Mouse (Mus musculus) frontal cortex, postnatal 14 days (tissue): ENCODE measurements around the gene Actl6b.

ENCODE experiments used
- DNase-seq, 2 experiments: peaks; one replicate each; pipeline ENCODE4 v3.0.0; 2022; ENCODE audit warnings: low spot score in 2 of 2

The Actl6b gene

GRCm38 (mm10) chr5:137553411-137553837, at the start of gene Actl6b:
Actl6b (plus strand) TSS chr5:137553517.
- peak; percentile 82 to 89 for DNase-seq

DNA sequence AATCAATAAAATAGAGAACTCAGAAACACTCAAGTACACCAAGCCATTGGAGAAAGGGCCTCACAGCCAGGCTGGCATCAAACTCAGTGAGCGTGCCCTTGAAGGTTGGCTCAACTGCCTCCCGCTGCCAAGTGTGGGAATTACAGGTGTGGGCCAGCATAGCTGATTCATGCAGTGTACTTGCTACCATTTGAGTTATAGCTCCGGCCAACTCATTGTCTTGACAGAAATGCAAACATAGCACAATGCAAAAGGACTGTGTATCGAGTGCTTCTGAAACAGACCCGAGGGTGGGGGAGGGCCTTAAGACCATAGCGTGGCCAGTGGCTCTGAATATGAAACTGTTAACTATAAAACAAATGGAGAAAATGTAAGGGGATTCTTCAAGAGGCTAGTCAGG, 49.3 kb upstream of the Actl6b start:
- DNase-seq: no peak

- peak in 1 of 2 experiments; percentile 70 for DNase-seq
These were observed 43.3 kb upstream of the Actl6b start for GRCm38 (mm10) chr5:137510014-137510501.

DNA sequence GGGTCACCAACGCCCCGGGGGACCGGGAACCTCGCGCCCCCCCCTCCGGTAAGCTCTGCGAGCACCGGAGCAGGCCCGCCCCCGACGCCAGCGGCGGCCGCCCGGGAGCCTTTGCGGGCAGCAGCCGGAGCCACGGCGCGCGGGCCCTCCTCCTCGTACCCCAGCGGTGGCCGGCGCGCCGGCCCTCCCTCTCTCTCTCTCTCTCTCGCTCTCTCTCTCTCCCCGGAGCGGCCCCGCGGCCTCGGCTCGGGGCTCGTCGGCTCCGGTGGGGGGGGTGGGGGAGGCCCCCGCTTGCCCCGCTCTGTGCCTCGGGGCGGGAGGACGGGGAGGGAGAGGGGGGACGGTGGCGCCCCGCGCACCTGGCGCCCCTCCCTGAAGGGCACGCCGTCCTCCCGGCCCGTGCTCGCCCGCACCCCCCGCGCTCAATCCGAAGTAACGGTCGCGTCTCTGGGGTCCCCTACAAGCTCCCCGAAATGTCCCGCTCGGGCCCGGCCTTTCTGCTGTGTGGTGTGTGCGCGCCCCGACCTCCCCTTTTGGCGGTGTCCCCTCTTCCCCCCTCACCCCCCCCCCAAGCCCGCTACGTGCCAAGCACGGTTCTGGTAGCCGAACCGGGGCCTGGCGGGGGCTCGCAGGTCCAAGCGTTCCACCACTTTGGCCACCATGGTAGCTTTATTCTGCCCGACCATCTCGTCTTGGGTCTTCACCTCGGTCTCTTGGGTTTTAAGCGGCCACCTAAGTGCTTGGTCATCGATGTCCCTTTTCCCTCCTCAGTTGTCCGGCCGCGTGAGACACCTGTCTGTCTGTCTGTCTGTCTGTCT, 42.5 kb upstream of the Actl6b start:
- peak in 1 of 2 experiments; percentile 6 for DNase-seq

- DNase-seq: no peak
These were observed 41.6 kb upstream of the Actl6b start for GRCm38 (mm10) chr5:137511706-137512105.

DNA sequence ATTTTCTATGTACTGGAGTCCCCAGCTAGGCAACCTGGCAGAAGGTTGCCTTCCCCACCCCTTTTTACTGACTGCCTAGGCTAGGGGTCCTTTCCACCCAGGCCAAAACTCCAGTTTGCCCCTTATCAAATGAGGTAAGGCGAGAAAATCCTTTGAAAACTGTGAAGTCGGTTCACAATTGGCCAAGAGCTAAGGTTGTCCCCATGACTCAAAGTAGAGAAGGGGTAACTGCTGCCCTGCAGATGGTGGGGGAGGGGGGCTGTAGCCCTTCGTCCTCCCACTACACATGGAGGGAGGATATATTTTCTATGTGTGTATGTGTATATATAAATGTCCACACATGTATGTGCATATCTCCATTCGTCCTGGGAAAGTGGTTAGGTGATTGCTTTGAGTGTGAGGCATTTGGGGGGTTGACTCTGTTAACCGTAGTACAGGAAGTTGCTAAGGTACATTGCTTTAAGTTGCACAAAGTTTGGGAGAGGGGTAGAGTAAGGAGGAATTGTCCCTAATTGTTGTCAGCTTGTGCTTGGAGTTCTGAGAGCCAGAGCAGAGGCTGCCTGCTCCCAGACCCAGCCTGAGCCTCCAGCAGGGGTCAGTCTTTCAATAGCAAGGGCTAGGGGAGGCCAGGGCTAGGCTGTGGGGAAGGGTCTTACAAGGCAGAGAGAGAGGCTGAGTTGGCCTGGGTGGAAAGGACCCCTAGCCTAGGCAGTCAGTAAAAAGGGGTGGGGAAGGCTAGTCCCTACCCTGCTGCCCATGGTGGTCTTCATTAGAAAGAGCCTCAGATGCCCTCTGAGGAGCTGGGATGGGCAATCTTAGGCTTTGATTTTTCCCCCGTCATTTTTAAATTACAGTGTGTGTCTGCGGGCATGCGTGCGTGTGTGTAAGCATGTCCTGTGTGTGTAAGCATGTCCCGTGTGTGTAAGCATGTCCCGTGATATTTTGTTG, 40.2 kb upstream of the Actl6b start:
- DNase-seq: no peak

DNA sequence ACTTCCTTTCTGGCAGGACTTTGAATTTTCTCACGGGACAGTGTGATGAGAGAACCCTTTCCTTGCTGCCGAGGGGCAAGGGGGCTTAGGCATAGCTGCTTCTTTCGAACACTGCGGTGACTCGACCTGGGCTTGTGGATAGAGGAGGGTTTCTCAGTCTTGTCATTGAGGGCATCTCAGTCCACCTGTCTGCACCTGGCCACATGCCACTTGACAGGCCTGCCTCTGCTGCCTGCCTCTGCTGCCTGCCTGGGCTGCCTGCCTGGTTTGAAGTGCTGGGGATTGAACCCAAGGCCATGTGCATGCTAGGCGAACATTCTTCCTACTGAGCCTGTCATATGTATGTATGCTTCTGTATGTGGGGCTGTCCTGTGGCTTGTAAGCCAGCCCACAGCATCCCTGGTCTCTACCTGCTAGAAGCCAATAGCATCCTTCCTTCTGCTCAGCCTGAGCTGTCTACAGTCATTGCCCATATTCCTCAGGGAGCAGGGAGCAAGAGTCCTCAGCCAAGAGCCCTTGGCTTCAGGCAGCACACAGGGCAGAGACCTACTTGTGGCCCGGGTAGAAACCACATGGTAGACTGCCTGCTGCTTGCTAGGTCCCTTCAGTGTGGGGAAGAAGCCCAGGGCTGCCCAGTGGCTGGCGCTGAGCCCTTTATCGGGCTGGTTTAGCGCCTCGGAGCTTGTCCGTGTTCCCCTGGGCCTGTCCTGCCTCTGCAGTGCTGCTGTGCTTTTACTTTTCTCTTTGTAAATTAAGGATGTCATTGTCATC, 39.2 kb upstream of the Actl6b start:
- peak in 1 of 2 experiments; percentile 6 for DNase-seq

DNA sequence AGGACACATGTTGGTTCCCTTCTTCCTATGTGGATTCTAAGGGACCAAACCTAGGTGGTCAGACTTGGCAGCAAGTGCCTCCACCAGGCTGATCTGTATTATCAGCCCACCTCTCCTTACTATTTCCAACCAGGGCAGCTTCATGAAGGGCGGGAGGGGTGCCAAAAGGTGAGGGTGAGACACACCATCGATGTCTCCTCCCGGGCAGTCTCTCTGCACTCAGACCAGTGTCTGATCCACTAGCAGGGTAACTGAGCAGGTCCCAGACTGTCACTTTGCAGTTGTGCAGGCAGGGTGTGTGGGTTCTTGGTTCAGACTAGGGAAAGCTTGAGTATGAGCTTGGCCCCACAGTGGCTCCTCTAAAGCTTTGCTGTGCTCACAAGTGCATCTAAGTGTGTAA, 38.5 kb upstream of the Actl6b start:
- no peak for DNase-seq

DNA sequence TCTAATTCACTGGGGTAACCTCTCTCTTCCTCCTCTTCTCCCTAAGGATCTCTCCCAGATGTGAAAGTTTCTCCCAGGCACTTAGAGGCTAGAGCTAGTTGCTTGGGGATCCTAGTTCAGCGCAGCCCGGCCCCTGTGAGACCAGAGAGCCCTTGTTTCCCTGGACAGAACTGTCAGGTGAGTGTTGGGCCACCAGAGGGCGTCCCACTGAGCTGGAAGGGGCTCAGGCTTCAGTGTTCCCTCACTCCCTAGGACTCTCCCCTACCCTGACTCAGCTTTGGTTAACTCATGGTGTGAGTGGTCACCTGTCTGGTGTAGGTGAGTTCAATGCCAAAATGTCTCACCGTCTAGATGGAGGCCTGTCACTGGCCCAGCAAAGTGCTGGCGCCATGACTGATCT, 34.9 kb upstream of the Actl6b start, which contains the start of gene Gigyf1:
TSS of gene Gigyf1 (plus strand) at position 113 of the 400 bp plus-strand sequence.
- DNase-seq: no peak

DNA sequence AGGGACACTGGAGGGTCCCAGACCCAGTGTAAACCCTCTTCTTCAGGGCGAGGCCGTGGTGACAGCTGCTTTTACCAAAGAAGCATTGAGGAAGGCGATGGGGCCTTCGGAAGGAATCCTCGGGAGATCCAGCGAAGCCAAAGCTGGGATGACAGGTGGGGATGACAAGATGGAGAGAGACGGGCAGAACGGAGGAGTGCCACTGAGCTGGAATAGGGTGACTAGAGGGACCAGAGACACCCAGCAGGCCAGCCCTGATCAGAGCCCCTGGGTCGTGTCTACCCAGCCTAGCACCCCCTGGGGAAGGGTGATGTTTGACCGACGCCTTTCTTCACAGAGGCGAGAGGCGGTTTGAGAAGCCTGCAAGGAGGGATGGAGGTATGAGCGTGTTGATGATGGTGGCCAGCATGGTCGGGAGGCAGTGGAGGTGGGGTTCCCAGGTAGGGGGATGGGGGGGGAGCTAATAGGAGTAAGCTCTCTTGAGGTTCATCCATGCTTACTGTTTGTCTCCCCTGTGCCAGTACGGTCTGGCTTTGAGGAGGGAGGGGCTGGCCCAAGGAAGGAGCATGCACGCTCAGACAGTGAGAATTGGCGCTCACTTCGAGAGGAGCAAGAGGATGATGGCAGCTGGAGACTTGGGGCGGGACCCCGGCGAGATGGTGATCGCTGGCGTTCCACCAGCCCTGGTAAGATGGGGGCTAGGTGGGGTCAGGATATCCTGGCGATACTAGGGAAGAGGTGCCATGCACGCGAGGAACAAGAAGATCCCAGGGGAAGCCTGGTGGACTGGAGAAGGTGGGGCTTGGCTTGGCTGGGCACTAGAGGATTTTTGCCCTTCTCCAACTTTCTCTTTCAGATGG, 33.4 kb upstream of the Actl6b start:
- DNase-seq: no peak

GRCm38 (mm10) chr5:137521861-137522260, 31.5 kb upstream of the Actl6b start:
- DNase-seq: no peak

DNA sequence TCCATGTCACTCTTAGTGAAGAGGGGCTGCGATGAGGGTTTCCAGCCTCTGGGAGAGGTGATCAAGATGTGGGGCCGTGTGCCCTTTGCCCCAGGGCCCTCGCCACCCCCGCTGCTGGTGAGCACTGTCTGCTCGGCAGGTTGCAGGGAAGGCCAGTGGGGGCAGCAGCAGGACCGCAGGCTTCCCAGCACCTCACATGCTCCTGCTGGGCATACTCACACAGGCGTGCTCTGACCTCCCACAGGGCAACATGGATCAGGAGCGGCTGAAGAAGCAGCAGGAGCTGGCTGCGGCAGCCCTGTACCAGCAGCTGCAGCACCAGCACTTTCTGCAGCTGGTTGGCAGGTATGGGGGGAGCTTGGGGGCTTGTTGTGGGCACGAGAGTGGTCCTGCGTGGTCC, 30.6 kb upstream of the Actl6b start:
- DNase-seq: no peak

DNA sequence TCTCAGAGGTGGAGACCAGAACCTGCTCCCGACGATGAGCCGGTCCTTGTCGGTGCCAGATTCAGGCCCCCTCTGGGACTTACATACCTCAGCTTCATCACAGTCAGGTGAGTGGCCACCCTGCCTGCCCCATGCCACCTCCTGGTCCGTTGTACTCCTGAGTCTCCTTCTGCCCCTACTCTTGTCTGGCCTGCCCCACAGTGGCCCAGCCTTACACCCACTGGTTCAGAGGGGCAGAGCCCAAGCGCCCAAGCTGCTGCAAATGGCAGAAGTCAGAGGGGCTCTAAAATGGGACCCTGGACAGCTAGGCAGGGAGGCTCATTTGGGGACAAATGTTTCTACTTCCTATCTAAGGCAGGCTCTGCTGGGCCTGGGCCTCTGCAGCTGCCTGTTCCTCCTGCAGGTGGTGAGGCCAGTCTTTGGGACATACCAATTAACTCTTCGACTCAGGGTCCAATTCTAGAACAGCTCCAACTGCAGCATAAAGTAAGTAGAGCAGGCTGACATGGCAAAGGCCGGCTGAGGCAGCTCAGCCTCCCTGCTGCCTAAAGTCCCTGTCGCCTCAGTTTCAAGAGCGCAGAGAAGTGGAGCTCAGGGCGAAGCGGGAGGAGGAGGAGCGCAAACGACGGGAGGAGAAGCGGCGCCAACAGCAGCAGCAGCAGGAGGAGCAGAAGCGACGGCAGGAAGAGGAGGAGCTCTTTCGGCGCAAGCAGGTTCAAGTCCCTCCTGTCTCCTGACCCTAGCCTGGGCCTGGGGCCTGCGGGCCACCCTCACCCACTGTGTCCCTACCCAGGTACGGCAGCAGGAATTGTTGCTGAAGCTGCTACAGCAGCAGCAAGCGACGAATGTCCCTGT, 29.7 kb upstream of the Actl6b start:
- peak in 1 of 2 experiments; percentile 4 for DNase-seq

GRCm38 (mm10) chr5:137524251-137524515, 29.1 kb upstream of the Actl6b start:
- no peak for DNase-seq

GRCm38 (mm10) chr5:137524671-137525070, 28.6 kb upstream of the Actl6b start:
- DNase-seq: no peak

GRCm38 (mm10) chr5:137525511-137525910, 27.8 kb upstream of the Actl6b start:
- no peak for DNase-seq

- DNase-seq: no peak
These were observed 27.0 kb upstream of the Actl6b start for GRCm38 (mm10) chr5:137526192-137526936.

DNA sequence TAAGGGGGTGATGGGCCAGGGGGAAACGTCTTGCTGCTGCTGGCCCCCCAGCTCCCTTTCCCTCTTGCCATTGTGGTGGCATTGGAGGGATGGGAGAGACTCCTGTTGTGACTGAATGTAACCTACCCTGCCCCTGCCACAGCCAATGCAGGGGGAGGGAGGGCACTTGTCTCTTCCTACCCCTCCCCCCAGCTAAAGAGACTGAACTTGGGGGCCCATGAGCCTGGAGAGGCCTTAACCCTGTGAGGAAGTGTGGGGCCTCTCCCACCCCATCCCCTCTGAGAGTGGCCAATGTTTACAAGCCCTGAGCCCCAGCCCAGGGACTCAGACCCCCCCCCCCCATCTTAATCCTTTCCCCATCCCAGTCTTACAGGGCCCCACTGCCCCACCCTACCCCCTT, 25.9 kb upstream of the Actl6b start:
- no peak for DNase-seq
